Comparison of ENCODE assay signal across 12 mouse cellular contexts in genomic region chr3:86635940-86636339, GRCm38 (mm10).
A peak's percentile ranks its signal among the peaks of the same experiment; 100 is the strongest.
DNase-seq lines count a peak whose midpoint lies in the region; ATAC-seq and TF ChIP-seq lines count a peak whose summit lies in the region.
"Had no signal": no experiment of that assay in that cellular context is flagged by ENCODE, and none has a peak within 500 bp of the region (broad histone marks: within the 10 kb centered on the region; RNA-seq: fewer than 3 reads in every experiment).

No protein-coding gene starts in this region.

- no peaks in the 10 kb centered on the region for H3K36me3 ChIP-seq in midbrain, postnatal 0 days (ENCODE audit: insufficient read depth, low read length)
- H3K36me3 ChIP-seq in midbrain, embryonic 10.5 days: no peaks in the 10 kb centered on the region
- no peaks in the 10 kb centered on the region for H3K36me3 ChIP-seq in heart, embryonic 12.5 days
- no peaks in the 10 kb centered on the region for H3K36me3 ChIP-seq in splenic B cell, adult 2 months (ENCODE audit: control insufficient read depth, insufficient read depth, low read length, poor library complexity, severe bottlenecking)
- H3K36me3 ChIP-seq: limb, embryonic 12.5 days; midbrain, embryonic 12.5 days had no signal

- H3K27ac ChIP-seq in gastrocnemius, adult 2 months: no peak overlapping the region
- no peak overlapping the region for H3K27ac ChIP-seq in midbrain, postnatal 0 days (ENCODE audit: low read depth, low read length)
- no peak overlapping the region for H3K27ac ChIP-seq in midbrain, embryonic 10.5 days (replicated peaks)
- peak overlapping the region; percentile 8; the same call in 1 of the 2 replicates for H3K27ac ChIP-seq in heart, embryonic 12.5 days (ENCODE audit: poor library complexity, severe bottlenecking)
- H3K27ac ChIP-seq: limb, embryonic 12.5 days; midbrain, embryonic 12.5 days had no signal

- WGBS in midbrain, postnatal 0 days: 26% methylated on average over 1 of the region's 1 CpGs
- WGBS in midbrain, embryonic 10.5 days: 55% methylated on average over 1 of the region's 1 CpGs
- 25% methylated on average over 1 of the region's 1 CpGs for WGBS in heart, embryonic 12.5 days

- no peak overlapping the region; the same call in 1 of the 2 replicates for H3K4me3 ChIP-seq in gastrocnemius, adult 2 months
- H3K4me3 ChIP-seq in midbrain, postnatal 0 days (ENCODE audit: low read depth, low read length): no peak overlapping the region
- H3K4me3 ChIP-seq in midbrain, embryonic 10.5 days: no peak overlapping the region
- H3K4me3 ChIP-seq in heart, embryonic 12.5 days: no peak overlapping the region
- H3K4me3 ChIP-seq: limb, embryonic 12.5 days; midbrain, embryonic 12.5 days had no signal

- TF ChIP-seq CTCF in gastrocnemius, adult 2 months (IDR thresholded peaks at IDR 0.05): no peak
- TF ChIP-seq CTCF in midbrain, postnatal 0 days (IDR thresholded peaks at IDR 0.05): no peak

- no peaks in the 10 kb centered on the region for H3K4me1 ChIP-seq in midbrain, postnatal 0 days (ENCODE audit: insufficient read depth, low read length)
- no peaks in the 10 kb centered on the region; the same call in 1 of the 2 replicates for H3K4me1 ChIP-seq in midbrain, embryonic 10.5 days
- peaks cover 6% of the 10 kb centered on the region; the same call in 1 of the 2 replicates for H3K4me1 ChIP-seq in heart, embryonic 12.5 days (replicated peaks)
- H3K4me1 ChIP-seq: limb, embryonic 12.5 days had no signal

- H3K4me2 ChIP-seq in midbrain, postnatal 0 days (ENCODE audit: low read depth, low read length, poor library complexity, severe bottlenecking): no peak overlapping the region
- peak overlapping the region; percentile 52 for H3K4me2 ChIP-seq in heart, embryonic 12.5 days
- H3K4me2 ChIP-seq: limb, embryonic 12.5 days; midbrain, embryonic 12.5 days had no signal

- DNase-seq in gastrocnemius, adult 2 months: peak; percentile 23
- DNase-seq in gastrocnemius, postnatal 25 days: no peak
- DNase-seq in midbrain, postnatal 0 days (ENCODE audit: low spot score): peak; percentile 9
- no peak for DNase-seq in midbrain, embryonic 10.5 days (ENCODE audit: low spot score)
- peak; percentile 21 for DNase-seq in splenic B cell, adult 2 months (ENCODE audit: low read depth, low spot score)
- DNase-seq in frontal cortex, adult 2 months (ENCODE audit: extremely low spot score in 1 of 2, low spot score in 1 of 2): no peak
- no peak for DNase-seq in right cerebral cortex, postnatal 36 days (ENCODE audit: low spot score in 2 of 2)
- DNase-seq: cerebellum, postnatal 36 days; kidney, adult 8-10 months had no signal

- intact Hi-C loops in gastrocnemius, adult 2 months (cut with DNase I): no loop called here

- H3K9me3 ChIP-seq in midbrain, postnatal 0 days (ENCODE audit: low read length): no peaks in the 10 kb centered on the region
- no peaks in the 10 kb centered on the region for H3K9me3 ChIP-seq in midbrain, embryonic 10.5 days (replicated peaks)
- no peaks in the 10 kb centered on the region for H3K9me3 ChIP-seq in heart, embryonic 12.5 days (replicated peaks)
- H3K9me3 ChIP-seq: limb, embryonic 12.5 days; midbrain, embryonic 12.5 days had no signal

- H3K9ac ChIP-seq in midbrain, postnatal 0 days (replicated peaks; ENCODE audit: low read length, poor library complexity, severe bottlenecking): no peak overlapping the region
- H3K9ac ChIP-seq in heart, embryonic 12.5 days: no peak overlapping the region
- H3K9ac ChIP-seq: limb, embryonic 12.5 days; midbrain, embryonic 12.5 days had no signal

- ATAC-seq in midbrain, postnatal 0 days (ENCODE audit: low FRiP score): no peak
- no peak; the same call in 1 of the 2 replicates for ATAC-seq in heart, embryonic 12.5 days (ENCODE audit: insufficient number of reproducible peaks, low FRiP score)

- H3K27me3 ChIP-seq in midbrain, postnatal 0 days (ENCODE audit: insufficient read depth, low read length): no peaks in the 10 kb centered on the region
- no peaks in the 10 kb centered on the region for H3K27me3 ChIP-seq in midbrain, embryonic 10.5 days (ENCODE audit: low read depth, poor library complexity, severe bottlenecking)
- no peaks in the 10 kb centered on the region for H3K27me3 ChIP-seq in heart, embryonic 12.5 days (replicated peaks)
- H3K27me3 ChIP-seq in splenic B cell, adult 2 months (ENCODE audit: control insufficient read depth, insufficient read depth, low read length, poor library complexity, severe bottlenecking): no peaks in the 10 kb centered on the region
- H3K27me3 ChIP-seq: limb, embryonic 12.5 days; midbrain, embryonic 12.5 days had no signal

Comparison
In these comparisons a context has a peak if more than half of its experiments do, and no peak if none do; other contexts are left out.
1. DNase-seq: peak in gastrocnemius, adult 2 months (single experiment), midbrain, postnatal 0 days (single experiment) and splenic B cell, adult 2 months (single experiment); none in gastrocnemius, postnatal 25 days (single experiment), midbrain, embryonic 10.5 days (single experiment), frontal cortex, adult 2 months (0 of 2) and right cerebral cortex, postnatal 36 days (0 of 2).